Mouse (Mus musculus) lung, embryonic 14.5 days (tissue): ENCODE measurements around the gene Mindy4. TPM values are rescaled to one million over a fixed set of nuclear protein-coding genes. Genes with fewer than 3 reads are reported as not detected.
"Not testable (repeated sequence)": the region's sequence is repeated elsewhere in the genome, so short reads cannot be mapped to it uniquely, and the experiment has no call there.

ENCODE experiments used
- ATAC-seq: fragments of 200-750 bp; cut with Nextera tagmentation; 2 replicates; pipeline ENCODE4 v1.8.0; 2017; ENCODE audit warnings: mild to moderate bottlenecking, moderate TSS enrichment, moderate library complexity; ENCODE audit not compliant: insufficient read depth
- DNase-seq: peaks from one replicate; pipeline ENCODE4 v3.0.0-alpha.2; 2015
- H3K27ac ChIP-seq: fragments of 300-500 bp; sonication (generic); 2 replicates; pipeline ENCODE4 v1.5.1; 2014; ENCODE audit warnings: low read depth, mild to moderate bottlenecking, moderate library complexity
- H3K27me3 ChIP-seq: fragments of 300-500 bp; sonication (generic); 2 replicates; pipeline ENCODE4 v1.6.1; 2014; ENCODE audit warnings: low read length, control low read depth; ENCODE audit not compliant: insufficient read depth
- H3K36me3 ChIP-seq: fragments of 300-500 bp; sonication (generic); 2 replicates; pipeline ENCODE4 v1.6.1; 2014; ENCODE audit warnings: control low read depth; ENCODE audit not compliant: insufficient read depth
- H3K4me1 ChIP-seq: fragments of 300-500 bp; sonication (generic); 2 replicates; pipeline ENCODE4 v1.6.1; 2014; ENCODE audit warnings: antibody characterized with exemption, control low read depth; ENCODE audit not compliant: insufficient read depth
- H3K4me2 ChIP-seq: fragments of 300-500 bp; sonication (generic); 2 replicates; pipeline ENCODE4 v1.6.1; 2014; ENCODE audit warnings: mild to moderate bottlenecking
- H3K4me3 ChIP-seq: fragments of 300-500 bp; sonication (generic); 2 replicates; pipeline ENCODE4 v1.5.1; 2014; ENCODE audit warnings: low read depth, low read length
- H3K9ac ChIP-seq: fragments of 300-500 bp; sonication (generic); 2 replicates; pipeline ENCODE4 v1.6.1; 2014
- H3K9me3 ChIP-seq: fragments of 300-500 bp; sonication (generic); 2 replicates; pipeline ENCODE4 v1.6.1; 2016; ENCODE audit warnings: low read depth, low read length, control low read depth
- CTCF ChIP-seq: IDR thresholded peaks from 2 replicates; pipeline ENCODE4 v1.5.1; 2016; ENCODE audit warnings: antibody characterized with exemption, low read depth
- WGBS: fragments of 180-500 bp; shearing (Covaris S2); extraction: QIAGEN DNeasy Blood & Tissue Kit; methylation state at CpG from one replicate; pipeline ENCODE4 v1.1.7; 2014; 5-methylcytosine and 5-hydroxymethylcytosine counted together
- polyA plus RNA-seq: library from polyadenylated mRNA; unstranded; fragments of >200 nt; fragmentation: Nextera tagmentation; extraction: Ambion mirVana; gene quantifications from 2 replicates; pipeline ENCODE4 v1.2.1, GENCODE M21; 2014

Gene Mindy4
- polyA plus RNA-seq, 1 experiment from 2014 or later: 18.8 TPM

- Histone ChIP-seq H3K27me3 (no peaks in the 10 kb centered on the region), H3K4me3 (no peak overlapping the region), H3K9ac (no peak overlapping the region), H3K4me2 (no peak overlapping the region), H3K9me3 (no peaks in the 10 kb centered on the region), H3K4me1 (no peaks in the 10 kb centered on the region), H3K36me3 (no peaks in the 10 kb centered on the region), H3K27ac (no peak overlapping the region)
- TF ChIP-seq CTCF: no peak
- no peak for DNase-seq
- ATAC-seq: no peak
- WGBS: 88% methylated on average over 1 of the region's 1 CpGs
These were observed 20.3 kb upstream of the Mindy4 start for GRCm38 (mm10) chr6:55182655-55183430.

GRCm38 (mm10) chr6:55187827-55188226 is 15.4 kb upstream of the Mindy4 start:
- H3K27ac ChIP-seq, H3K4me1 ChIP-seq, ATAC-seq, DNase-seq, H3K9me3 ChIP-seq, H3K27me3 ChIP-seq, H3K36me3 ChIP-seq, H3K9ac ChIP-seq, H3K4me2 ChIP-seq, H3K4me3 ChIP-seq: not testable (repeated sequence)
- 94% methylated on average over 17 of the region's 17 CpGs for WGBS

- no peak overlapping the region for H3K4me3 ChIP-seq
- no peaks in the 10 kb centered on the region for H3K27me3 ChIP-seq
- H3K9me3 ChIP-seq: no peaks in the 10 kb centered on the region
- TF ChIP-seq CTCF: no peak
- ATAC-seq (no peak), DNase-seq (no peak)
- no peaks in the 10 kb centered on the region for H3K36me3 ChIP-seq
- H3K4me1 ChIP-seq: no peaks in the 10 kb centered on the region
- H3K9ac ChIP-seq: no peak overlapping the region
- no peak overlapping the region for H3K27ac ChIP-seq
- no peak overlapping the region for H3K4me2 ChIP-seq
These were observed 13.8 kb upstream of the Mindy4 start for GRCm38 (mm10) chr6:55189406-55189805.

- no peak for TF ChIP-seq CTCF
- no peaks in the 10 kb centered on the region for H3K27me3 ChIP-seq
- no peak overlapping the region for H3K4me3 ChIP-seq
- no peaks in the 10 kb centered on the region for H3K9me3 ChIP-seq
- no peak overlapping the region for H3K27ac ChIP-seq
- H3K36me3 ChIP-seq: no peaks in the 10 kb centered on the region
- H3K4me2 ChIP-seq: no peak overlapping the region
- H3K9ac ChIP-seq: no peak overlapping the region
- H3K4me1 ChIP-seq: no peaks in the 10 kb centered on the region
- DNase-seq (no peak), ATAC-seq (no peak)
- 32% methylated on average over 4 of the region's 4 CpGs for WGBS
These were observed 11.6 kb upstream of the Mindy4 start for GRCm38 (mm10) chr6:55191537-55191936.

GRCm38 (mm10) chr6:55193171-55193570 is 10.0 kb upstream of the Mindy4 start:
- Histone ChIP-seq H3K27me3 (no peaks in the 10 kb centered on the region), H3K27ac (no peak overlapping the region), H3K4me1 (no peaks in the 10 kb centered on the region), H3K4me2 (no peak overlapping the region), H3K9ac (no peak overlapping the region), H3K36me3 (no peaks in the 10 kb centered on the region), H3K4me3 (no peak overlapping the region), H3K9me3 (no peaks in the 10 kb centered on the region)
- WGBS: 87% methylated on average over 3 of the region's 3 CpGs
- no peak for ATAC-seq
- TF ChIP-seq CTCF: no peak
- DNase-seq: no peak

- Histone ChIP-seq H3K27ac (no peak overlapping the region), H3K4me3 (no peak overlapping the region), H3K27me3 (no peaks in the 10 kb centered on the region), H3K9ac (no peak overlapping the region), H3K4me2 (no peak overlapping the region), H3K4me1 (no peaks in the 10 kb centered on the region), H3K9me3 (no peaks in the 10 kb centered on the region), H3K36me3 (no peaks in the 10 kb centered on the region)
- no peak for ATAC-seq
- no peak for TF ChIP-seq CTCF
- WGBS: 76% methylated on average over 3 of the region's 3 CpGs
- DNase-seq: no peak
These were observed 4.1 kb upstream of the Mindy4 start for GRCm38 (mm10) chr6:55199047-55199446.

- H3K9ac ChIP-seq: peak overlapping the region; percentile 56
- DNase-seq (no peak), ATAC-seq (peak; percentile 48)
- no peaks in the 10 kb centered on the region for H3K9me3 ChIP-seq
- peak overlapping the region; percentile 65 for H3K4me2 ChIP-seq
- TF ChIP-seq CTCF: no peak
- no peaks in the 10 kb centered on the region for H3K4me1 ChIP-seq
- H3K36me3 ChIP-seq: no peaks in the 10 kb centered on the region
- WGBS: 66% methylated on average over 3 of the region's 3 CpGs
- H3K27ac ChIP-seq: peak overlapping the region; percentile 78
- peak overlapping the region; percentile 47 for H3K4me3 ChIP-seq
- no peaks in the 10 kb centered on the region for H3K27me3 ChIP-seq
These were observed 748 bp downstream of the Mindy4 start for GRCm38 (mm10) chr6:55203931-55204330.
